Mouse (Mus musculus): ENCODE measurements around the gene Atg5. TPM values are rescaled to one million over a fixed set of nuclear protein-coding genes. Genes with fewer than 3 reads are reported as not detected.

Gene Atg5
- polyA plus RNA-seq, 1 experiment, result 28.7 TPM

DNA sequence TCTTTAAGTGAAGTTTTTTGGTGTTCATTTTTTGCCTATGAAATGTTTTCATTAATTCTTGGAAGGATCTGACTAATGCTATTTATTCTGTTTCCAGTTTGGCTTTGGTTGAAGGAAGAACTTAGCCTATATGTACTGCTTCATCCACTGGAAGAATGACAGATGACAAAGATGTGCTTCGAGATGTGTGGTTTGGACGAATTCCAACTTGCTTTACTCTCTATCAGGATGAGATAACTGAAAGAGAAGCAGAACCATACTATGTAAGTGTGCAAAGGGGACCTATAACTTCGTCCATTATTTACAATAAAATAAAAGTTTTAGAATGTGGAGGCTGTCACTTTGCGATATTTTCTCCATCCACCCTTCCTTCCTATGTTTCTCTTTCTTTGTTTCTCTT is 17.8 kb downstream of the Atg5 start:
- Histone ChIP-seq H3K4me3 (ENCODE audit: low read depth, low read length) (no peak overlapping the region), H3K27me3 (ENCODE audit: control insufficient read depth, insufficient read depth, low read length, poor library complexity, severe bottlenecking) (no peaks in the 10 kb centered on the region), H3K27ac (ENCODE audit: insufficient read depth, low read length) (no peak overlapping the region), H3K9ac (ENCODE audit: low read depth, poor library complexity, severe bottlenecking) (no peak overlapping the region), H3K36me3 (ENCODE audit: control insufficient read depth, insufficient read depth, low read length, poor library complexity, severe bottlenecking) (peaks cover 16% of the 10 kb centered on the region), H3K9me3 (replicated peaks; ENCODE audit: control insufficient read depth, insufficient read depth, low read length, poor library complexity, severe bottlenecking) (no peaks in the 10 kb centered on the region), H3K4me1 (ENCODE audit: control insufficient read depth, insufficient read depth, low read length) (no peaks in the 10 kb centered on the region)
- no peak for TF ChIP-seq CTCF (IDR thresholded peaks at IDR 0.05; ENCODE audit: low read depth, low read length)
- TF ChIP-seq EP300 (IDR thresholded peaks at IDR 0.05; ENCODE audit: insufficient read depth, low read depth, low read length), result no peak
- no peak for TF ChIP-seq POLR2A (IDR thresholded peaks at IDR 0.05; ENCODE audit: insufficient read depth, low read length)

DNA sequence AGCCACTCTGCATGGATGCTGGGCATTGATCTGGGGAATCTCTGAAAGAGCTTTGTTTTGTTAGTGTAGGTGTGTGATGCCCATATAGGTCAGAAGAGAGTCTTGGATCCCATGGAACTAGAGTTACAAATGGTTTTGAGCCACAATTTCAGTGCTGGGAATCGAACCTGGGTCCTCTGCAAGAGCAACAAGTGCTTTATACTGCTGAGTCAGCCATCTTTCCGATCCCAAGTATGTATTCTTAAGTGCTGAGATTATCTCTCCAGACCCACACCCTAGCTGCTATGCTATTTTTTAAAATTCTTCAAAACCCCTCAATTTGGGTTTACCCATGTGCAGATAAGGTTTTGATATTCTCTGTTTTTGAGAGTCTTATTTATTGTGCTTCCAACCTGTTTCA is 22.7 kb downstream of the Atg5 start:
- Histone ChIP-seq H3K4me3 (ENCODE audit: low read depth, low read length) (no peak overlapping the region), H3K27ac (ENCODE audit: insufficient read depth, low read length) (no peak overlapping the region), H3K9ac (ENCODE audit: low read depth, poor library complexity, severe bottlenecking) (no peak overlapping the region), H3K36me3 (ENCODE audit: control insufficient read depth, insufficient read depth, low read length, poor library complexity, severe bottlenecking) (peaks cover 19% of the 10 kb centered on the region), H3K4me1 (ENCODE audit: control insufficient read depth, insufficient read depth, low read length) (no peaks in the 10 kb centered on the region), H3K27me3 (ENCODE audit: control insufficient read depth, insufficient read depth, low read length, poor library complexity, severe bottlenecking) (no peaks in the 10 kb centered on the region), H3K9me3 (replicated peaks; ENCODE audit: control insufficient read depth, insufficient read depth, low read length, poor library complexity, severe bottlenecking) (no peaks in the 10 kb centered on the region)
- no peak for TF ChIP-seq POLR2A (IDR thresholded peaks at IDR 0.05; ENCODE audit: insufficient read depth, low read length)
- no peak for TF ChIP-seq EP300 (IDR thresholded peaks at IDR 0.05; ENCODE audit: insufficient read depth, low read depth, low read length)
- no peak for TF ChIP-seq CTCF (IDR thresholded peaks at IDR 0.05; ENCODE audit: low read depth, low read length)

DNA sequence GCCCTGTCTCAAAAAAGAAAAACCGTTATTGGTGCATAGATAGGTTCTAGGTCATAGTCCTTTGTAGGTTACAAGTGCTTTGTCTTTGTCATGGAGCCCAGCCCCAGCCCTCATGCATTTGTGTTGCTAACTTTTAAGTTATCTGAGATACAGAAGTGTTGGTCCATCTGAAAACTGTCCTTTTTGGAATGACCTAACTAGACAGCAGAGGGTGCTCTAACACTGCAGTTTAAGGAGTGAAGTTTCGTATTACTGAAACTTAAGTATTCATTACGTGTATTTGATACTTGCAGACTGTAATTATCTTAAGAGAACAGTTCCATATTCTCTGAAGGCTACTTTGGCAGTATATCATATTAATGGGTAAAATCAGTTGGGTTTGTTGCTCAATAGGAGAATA is 24.0 kb downstream of the Atg5 start:
- H3K27ac ChIP-seq (ENCODE audit: insufficient read depth, low read length), result no peak overlapping the region
- H3K36me3 ChIP-seq (ENCODE audit: control insufficient read depth, insufficient read depth, low read length, poor library complexity, severe bottlenecking), result peaks cover 13% of the 10 kb centered on the region
- no peak overlapping the region for H3K9ac ChIP-seq (ENCODE audit: low read depth, poor library complexity, severe bottlenecking)
- H3K27me3 ChIP-seq (ENCODE audit: control insufficient read depth, insufficient read depth, low read length, poor library complexity, severe bottlenecking), result no peaks in the 10 kb centered on the region
- H3K4me1 ChIP-seq (ENCODE audit: control insufficient read depth, insufficient read depth, low read length), result no peaks in the 10 kb centered on the region
- H3K4me3 ChIP-seq (ENCODE audit: low read depth, low read length), result no peak overlapping the region
- no peak for TF ChIP-seq CTCF (IDR thresholded peaks at IDR 0.05; ENCODE audit: low read depth, low read length)
- TF ChIP-seq EP300 (IDR thresholded peaks at IDR 0.05; ENCODE audit: insufficient read depth, low read depth, low read length), result no peak
- TF ChIP-seq POLR2A (IDR thresholded peaks at IDR 0.05; ENCODE audit: insufficient read depth, low read length), result no peak
- no peaks in the 10 kb centered on the region for H3K9me3 ChIP-seq (replicated peaks; ENCODE audit: control insufficient read depth, insufficient read depth, low read length, poor library complexity, severe bottlenecking)

DNA sequence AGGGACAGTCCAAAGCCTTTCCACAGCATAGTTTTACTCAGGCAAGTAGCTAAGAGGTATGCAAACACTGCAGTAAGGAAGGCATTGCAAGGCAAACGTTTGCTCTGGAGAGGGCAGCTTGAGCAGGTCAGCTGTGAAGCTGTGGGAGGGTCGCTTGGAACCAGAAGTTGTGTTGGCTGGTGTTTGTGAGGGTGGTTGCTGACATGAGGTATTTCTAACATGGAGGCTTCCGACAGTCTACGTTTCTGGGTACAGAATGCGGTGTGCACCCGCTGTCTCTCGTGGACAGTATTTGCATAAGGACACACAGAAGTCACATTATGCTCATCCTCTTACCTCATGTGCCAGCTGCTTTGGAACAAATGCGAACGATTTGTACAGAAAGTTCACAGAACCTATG is 31.0 kb downstream of the Atg5 start:
- Histone ChIP-seq H3K9me3 (replicated peaks; ENCODE audit: control insufficient read depth, insufficient read depth, low read length, poor library complexity, severe bottlenecking) (no peaks in the 10 kb centered on the region), H3K27me3 (ENCODE audit: control insufficient read depth, insufficient read depth, low read length, poor library complexity, severe bottlenecking) (no peaks in the 10 kb centered on the region), H3K9ac (ENCODE audit: low read depth, poor library complexity, severe bottlenecking) (no peak overlapping the region), H3K4me3 (ENCODE audit: low read depth, low read length) (no peak overlapping the region), H3K36me3 (ENCODE audit: control insufficient read depth, insufficient read depth, low read length, poor library complexity, severe bottlenecking) (peaks cover 3% of the 10 kb centered on the region; the same call in 1 of the 2 replicates), H3K4me1 (ENCODE audit: control insufficient read depth, insufficient read depth, low read length) (peaks cover 1% of the 10 kb centered on the region), H3K27ac (ENCODE audit: insufficient read depth, low read length) (no peak overlapping the region)
- TF ChIP-seq POLR2A (IDR thresholded peaks at IDR 0.05; ENCODE audit: insufficient read depth, low read length), result no peak
- no peak for TF ChIP-seq CTCF (IDR thresholded peaks at IDR 0.05; ENCODE audit: low read depth, low read length)
- no peak for TF ChIP-seq EP300 (IDR thresholded peaks at IDR 0.05; ENCODE audit: insufficient read depth, low read depth, low read length)

DNA sequence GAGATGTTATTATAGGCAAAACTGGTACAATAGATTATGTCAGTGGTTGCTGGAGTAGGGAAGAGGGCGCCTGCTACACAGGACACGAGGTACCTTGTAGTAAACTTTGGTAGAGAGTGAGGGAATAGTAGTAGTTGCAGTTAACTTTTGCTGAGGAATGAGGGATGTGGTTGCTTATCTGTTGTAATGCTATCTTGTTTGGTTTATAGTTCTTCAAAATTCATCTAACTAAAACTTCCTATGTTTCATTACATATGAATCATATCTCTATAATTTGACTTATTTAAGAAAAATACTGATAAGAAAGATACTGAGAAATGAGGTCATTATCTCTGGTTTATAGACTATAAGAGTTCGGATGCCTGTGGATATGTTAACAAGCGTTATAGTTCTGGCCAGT is 31.9 kb downstream of the Atg5 start:
- TF ChIP-seq EP300 (IDR thresholded peaks at IDR 0.05; ENCODE audit: insufficient read depth, low read depth, low read length), result no peak
- TF ChIP-seq POLR2A (IDR thresholded peaks at IDR 0.05; ENCODE audit: insufficient read depth, low read length), result no peak
- no peak for TF ChIP-seq CTCF (IDR thresholded peaks at IDR 0.05; ENCODE audit: low read depth, low read length)
- Histone ChIP-seq H3K9me3 (replicated peaks; ENCODE audit: control insufficient read depth, insufficient read depth, low read length, poor library complexity, severe bottlenecking) (no peaks in the 10 kb centered on the region), H3K4me3 (ENCODE audit: low read depth, low read length) (no peak overlapping the region), H3K4me1 (ENCODE audit: control insufficient read depth, insufficient read depth, low read length) (peaks cover 1% of the 10 kb centered on the region), H3K27ac (ENCODE audit: insufficient read depth, low read length) (no peak overlapping the region), H3K36me3 (ENCODE audit: control insufficient read depth, insufficient read depth, low read length, poor library complexity, severe bottlenecking) (peaks cover 2% of the 10 kb centered on the region; the same call in 1 of the 2 replicates), H3K27me3 (ENCODE audit: control insufficient read depth, insufficient read depth, low read length, poor library complexity, severe bottlenecking) (no peaks in the 10 kb centered on the region), H3K9ac (ENCODE audit: low read depth, poor library complexity, severe bottlenecking) (no peak overlapping the region)

DNA sequence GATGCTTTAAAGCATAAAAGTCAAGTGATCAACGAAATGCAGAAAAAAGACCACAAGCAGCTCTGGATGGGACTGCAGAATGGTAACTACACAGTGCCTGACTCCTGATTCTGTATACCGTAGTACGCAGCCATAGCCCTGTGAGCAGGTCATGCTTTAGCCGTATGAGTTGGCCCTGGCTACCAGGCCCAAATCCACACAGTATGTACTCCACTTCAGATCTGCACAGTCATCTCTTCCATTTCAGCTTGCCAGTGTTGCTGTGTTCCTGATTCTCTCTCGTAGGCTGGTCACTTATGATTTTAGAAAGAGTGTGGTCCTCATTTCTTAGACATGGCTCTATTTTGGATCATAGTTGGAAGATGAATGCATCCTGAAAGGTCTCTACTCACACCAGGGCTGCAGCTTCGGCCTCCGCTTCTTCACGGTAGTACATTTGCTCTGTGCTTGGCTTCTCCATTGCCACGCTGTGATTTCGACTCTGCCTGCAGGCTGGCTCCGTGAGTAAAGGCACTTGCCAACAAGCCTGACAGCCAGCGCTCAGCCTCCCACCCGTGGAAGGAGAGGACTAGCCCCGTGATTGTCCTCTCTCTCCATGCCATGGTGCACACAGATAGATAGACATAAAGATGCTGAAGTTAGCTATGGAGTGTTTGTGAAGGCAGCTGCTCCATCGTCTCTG is 35.6 kb downstream of the Atg5 start:
- no peaks in the 10 kb centered on the region for H3K9me3 ChIP-seq (replicated peaks; ENCODE audit: control insufficient read depth, insufficient read depth, low read length, poor library complexity, severe bottlenecking)
- H3K27me3 ChIP-seq (ENCODE audit: control insufficient read depth, insufficient read depth, low read length, poor library complexity, severe bottlenecking), result no peaks in the 10 kb centered on the region
- peaks cover 2% of the 10 kb centered on the region for H3K4me1 ChIP-seq (ENCODE audit: control insufficient read depth, insufficient read depth, low read length)
- TF ChIP-seq EP300 (IDR thresholded peaks at IDR 0.05; ENCODE audit: insufficient read depth, low read depth, low read length) (no peak), POLR2A (IDR thresholded peaks at IDR 0.05; ENCODE audit: insufficient read depth, low read length) (no peak), CTCF (IDR thresholded peaks at IDR 0.05; ENCODE audit: low read depth, low read length) (no peak)
- no peak overlapping the region for H3K27ac ChIP-seq (ENCODE audit: insufficient read depth, low read length)
- H3K4me3 ChIP-seq (ENCODE audit: low read depth, low read length), result no peak overlapping the region
- peaks cover 3% of the 10 kb centered on the region for H3K36me3 ChIP-seq (ENCODE audit: control insufficient read depth, insufficient read depth, low read length, poor library complexity, severe bottlenecking)
- H3K9ac ChIP-seq (ENCODE audit: low read depth, poor library complexity, severe bottlenecking), result no peak overlapping the region

All from ES-Bruce4 (cell line).